Mouse (Mus musculus): Measurements from ENCODE around the gene Wnk1.
"Not testable (repeated sequence)": the region's sequence is repeated elsewhere in the genome, so short reads cannot be mapped to it uniquely, and the experiment has no call there.

Gene Wnk1

DNA sequence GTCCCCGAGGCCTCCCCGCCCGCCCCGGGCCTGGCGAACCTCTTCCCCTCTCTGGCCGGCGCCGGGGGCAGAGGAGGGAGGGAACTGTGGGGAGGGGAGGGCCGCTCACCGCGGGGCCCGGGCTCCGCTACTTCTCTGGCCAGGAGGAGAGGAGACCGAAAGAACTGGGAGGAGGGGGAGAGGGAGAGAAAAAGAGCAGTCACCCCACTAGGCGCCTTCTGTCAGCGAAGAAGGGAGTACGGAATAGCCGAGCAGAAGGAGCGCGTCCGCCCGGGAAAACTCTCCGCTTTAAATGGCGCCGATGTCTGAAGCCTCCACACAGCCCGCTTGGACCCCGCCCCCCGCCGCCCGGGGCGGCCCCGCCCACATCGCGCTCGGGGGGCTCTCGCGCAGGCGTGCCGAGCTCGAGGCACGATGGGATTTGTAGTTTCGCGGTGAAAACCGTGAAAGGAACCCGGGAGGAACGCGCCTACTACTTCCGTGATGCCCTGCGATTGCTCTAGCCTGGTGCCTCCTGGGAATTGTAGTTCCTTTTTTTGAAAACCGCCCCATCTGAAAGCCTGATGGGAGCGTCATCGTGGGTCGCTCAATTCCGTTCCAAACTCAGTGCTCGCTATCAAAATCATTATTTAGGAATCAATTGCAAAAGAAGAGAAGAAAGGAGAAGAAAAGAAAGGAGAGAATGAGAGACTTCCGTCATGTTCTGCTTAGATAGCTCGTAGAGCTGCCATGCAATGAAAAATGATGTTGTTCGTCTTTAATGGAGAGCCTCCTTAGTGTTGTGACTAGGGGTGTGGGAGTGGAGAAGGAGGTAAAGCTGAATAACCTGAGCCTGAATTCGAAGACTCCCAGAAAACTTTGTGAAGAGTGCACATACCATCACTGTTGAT lies at the start of gene Wnk1:
Gene Wnk1 (minus strand): TSS at position 307 of the 890 bp plus-strand sequence.
- DNase-seq, result peak; percentile 97

DNA sequence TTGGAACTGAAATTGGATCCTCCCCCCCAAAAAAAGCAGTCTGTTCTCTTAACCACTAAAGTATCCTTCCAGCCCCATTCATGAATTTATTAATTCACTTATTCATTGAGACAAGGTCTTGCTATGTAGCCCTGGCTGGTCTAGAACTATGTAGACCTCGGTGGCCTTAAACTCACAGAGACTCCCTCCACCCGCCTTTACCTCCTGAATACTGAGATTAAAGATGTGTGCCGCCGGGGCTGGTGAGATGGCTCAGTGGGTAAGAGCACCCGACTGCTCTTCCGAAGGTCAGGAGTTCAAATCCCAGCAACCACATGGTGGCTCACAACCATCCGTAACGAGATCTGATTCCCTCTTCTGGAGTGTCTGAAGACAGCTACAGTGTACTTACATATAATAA lies 48.6 kb upstream of the Wnk1 start:
- DNase-seq, result not testable (repeated sequence)

- DNase-seq, result no peak
Observed at GRCm38 (mm10) chr6:120085832-120086231, 47.4 kb upstream of the Wnk1 start.

DNA sequence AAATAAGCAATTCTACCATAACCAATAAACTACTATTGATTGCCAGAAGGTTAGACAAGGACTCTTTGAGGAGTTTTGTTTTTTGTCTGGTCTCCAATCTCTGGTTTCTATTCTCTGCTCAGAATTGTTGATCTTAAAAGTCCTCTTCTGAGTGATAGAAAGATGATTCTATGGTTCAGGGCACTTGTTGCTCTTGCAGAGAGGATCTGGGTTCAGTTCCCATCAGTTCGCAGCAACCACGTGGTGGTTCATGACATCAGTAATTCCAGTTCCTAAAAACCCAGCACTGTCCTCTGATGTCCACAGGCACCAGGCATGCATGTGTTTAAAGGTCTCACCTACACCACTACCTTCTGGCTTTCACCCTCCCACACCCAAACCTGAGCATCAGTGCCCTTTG lies 46.5 kb upstream of the Wnk1 start:
- DNase-seq, result no peak

DNA sequence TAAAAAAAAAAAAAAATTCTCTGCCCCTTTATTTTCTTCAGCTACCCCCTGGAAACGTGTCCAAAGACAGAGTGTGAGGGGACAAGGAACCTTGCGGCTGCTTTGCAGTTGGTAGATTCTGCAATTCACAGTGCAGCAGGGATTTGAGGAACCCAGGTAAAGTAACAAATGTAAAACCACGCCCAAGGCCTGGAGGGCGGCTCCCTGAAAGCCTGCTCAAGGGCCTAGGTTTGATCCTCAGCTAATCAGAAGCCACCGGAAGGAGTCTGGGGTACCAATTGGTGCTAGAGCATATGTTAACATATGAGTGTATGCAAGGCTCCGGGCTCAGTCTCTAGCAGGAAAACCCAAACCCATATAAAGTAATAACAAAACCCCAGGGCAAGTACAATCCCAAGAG lies 45.0 kb upstream of the Wnk1 start:
- no peak for DNase-seq

- DNase-seq, result no peak
Observed at GRCm38 (mm10) chr6:120082951-120083411, 44.5 kb upstream of the Wnk1 start.

DNA sequence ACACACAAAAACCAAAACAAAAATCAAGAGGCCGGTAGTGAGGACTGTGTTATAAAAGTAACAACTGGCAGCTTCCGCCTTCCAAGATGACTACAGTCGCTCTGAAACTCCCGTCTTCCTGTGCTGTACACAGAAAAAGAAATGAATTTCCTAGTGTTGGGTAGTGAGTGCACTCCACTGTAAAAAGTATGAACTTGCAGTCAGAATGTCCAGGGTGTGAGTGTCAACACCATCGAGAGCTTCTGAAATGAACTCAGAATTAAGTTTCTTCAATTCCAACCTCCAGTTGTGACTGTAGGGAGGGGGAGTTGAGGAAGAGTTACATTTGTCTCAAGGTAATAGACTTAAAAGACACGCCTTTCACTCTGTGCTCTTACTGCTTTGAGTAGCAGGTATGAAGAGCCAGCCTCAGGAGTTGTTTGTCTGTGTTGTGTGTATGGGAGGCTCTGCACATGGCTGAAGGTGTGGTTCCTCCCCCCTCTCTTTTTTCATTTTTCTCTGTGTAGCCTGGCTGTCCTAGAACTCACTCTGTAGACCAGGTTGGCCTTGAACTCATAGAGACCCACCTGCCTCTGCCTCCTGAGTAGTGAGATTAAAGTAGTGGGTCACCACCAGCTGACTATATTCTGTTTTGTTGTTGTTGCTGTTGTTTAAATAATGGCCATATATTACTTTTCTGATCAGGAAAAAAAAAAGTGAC lies 43.9 kb upstream of the Wnk1 start:
- DNase-seq, result no peak

DNA sequence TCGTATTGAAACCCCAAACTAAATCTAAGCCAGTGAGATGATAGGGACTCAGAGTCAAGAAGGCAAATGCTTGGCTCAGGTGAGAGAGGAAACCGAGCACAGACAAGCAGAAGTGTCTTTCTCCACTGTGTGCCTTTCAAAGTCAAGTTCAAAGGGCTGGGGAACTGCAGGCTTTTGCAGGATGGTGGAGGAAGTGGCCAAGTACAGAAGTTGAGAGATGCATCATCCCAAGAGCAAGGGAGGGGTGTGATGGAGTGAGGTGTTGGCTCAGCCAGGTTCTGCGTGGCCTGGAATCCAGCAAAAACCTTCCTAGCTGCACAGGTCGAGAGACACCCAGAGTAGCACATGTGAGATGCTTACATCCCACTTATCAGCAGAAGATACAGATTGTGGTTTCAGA lies 43.0 kb upstream of the Wnk1 start:
- DNase-seq, result no peak

GRCm38 (mm10) chr6:120079547-120079946 lies 41.1 kb upstream of the Wnk1 start:
- no peak for DNase-seq

GRCm38 (mm10) chr6:120076619-120077450 lies 38.4 kb upstream of the Wnk1 start:
- no peak for DNase-seq

DNA sequence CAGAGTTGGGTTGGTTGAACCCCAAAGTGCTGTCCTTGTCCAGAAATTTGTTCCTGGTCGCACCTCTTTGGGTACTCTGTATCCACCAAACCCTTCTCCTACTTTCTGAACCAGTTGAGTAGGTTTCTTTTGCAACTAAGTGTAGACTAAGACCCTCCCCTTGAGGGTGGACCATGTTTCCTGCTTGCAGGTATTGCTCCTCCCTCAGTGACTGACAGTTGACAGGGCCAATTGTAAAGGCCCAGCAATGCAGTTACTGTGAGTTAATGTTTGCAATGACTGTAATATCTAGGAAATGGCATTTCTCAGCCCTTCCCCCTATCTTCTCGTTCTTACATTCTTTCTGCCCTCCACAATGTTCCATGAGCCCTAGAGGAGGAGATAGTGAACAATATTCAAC lies 34.2 kb upstream of the Wnk1 start:
- no peak for DNase-seq

DNA sequence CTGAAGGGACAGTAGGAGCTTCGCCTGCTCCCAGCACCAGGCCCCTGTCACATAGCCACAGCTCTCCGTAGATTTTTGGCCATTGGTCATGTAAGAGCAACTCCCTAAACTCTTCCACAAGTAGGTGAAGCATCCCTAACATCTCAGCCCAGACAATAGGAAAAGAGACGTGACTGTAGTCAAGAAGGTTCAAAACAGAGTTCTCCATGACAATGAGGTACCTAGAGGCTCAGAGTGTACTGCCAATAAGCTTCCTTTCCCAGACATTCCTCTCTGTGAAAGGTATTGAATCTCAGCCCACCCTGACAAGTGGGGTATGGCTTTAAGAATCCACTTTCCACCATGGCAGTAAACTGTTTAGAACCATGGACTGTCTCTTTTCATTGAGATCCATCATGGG lies 31.1 kb upstream of the Wnk1 start:
- DNase-seq, result no peak

- DNase-seq, result no peak
Observed at GRCm38 (mm10) chr6:120065552-120066177, 27.2 kb upstream of the Wnk1 start.

DNA sequence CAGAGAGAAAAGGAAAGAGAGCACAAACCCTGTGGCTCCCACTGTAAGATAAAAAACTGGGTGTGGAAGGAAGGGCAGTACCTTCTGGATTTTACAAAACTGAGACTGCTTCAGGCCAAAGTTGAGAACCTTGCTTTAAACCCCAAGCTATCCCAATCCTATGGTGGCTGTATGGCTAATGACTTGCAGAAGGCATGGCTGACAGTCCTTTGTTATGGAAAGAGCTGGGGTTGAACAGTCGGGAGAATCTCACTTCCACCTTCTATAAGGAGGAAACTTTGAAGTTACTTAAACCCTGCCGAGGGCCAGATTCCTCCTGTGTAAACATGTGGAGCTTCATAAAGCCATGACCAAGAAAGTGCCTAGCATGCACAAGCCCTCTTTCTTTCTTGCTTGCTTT lies 26.2 kb upstream of the Wnk1 start:
- DNase-seq, result no peak

- no peak for DNase-seq
Observed at GRCm38 (mm10) chr6:120062934-120063333, 24.5 kb upstream of the Wnk1 start.

DNA sequence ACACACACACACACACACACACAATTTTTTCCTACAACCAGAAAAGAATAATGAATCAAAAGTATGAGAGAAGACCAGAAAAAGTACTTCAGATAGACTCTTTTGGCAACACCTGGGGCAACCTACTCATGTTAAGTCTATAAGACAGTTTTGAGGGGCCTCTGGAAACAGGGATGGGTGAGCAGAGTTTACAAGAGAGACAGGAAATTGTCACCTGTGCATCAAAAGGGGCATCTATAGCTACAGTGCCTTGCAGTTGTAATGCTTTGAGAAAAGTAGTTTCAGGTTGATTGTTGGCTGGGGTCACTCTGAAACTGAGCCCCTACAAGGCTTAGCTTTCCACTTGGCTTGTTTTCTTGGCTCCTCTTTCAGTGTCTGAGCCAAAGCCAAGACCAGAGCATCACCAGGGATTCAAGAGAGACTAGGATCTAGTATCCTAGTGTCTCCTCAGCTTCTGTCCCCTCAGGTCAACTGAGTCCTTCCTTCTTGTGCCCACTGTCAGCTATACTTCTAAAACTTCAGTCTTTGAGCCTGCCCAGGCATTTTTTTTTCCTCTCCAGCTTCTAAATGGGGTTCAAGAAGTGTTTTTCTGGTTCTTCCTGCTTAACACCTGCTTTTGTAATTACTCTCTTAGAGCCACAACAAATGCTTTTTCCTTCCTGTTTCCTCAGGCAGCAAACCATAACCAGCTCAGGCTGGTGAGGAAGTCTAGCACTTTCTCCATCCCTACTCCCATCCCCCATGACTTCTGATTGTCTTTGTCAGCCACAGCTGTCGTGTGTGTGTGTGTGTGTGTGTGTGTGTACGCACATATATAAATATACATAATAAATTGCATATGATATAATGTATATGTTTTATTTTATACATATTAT lies 17.4 kb upstream of the Wnk1 start:
- no peak for DNase-seq

- DNase-seq, result no peak
Observed at GRCm38 (mm10) chr6:120054412-120054811, 15.9 kb upstream of the Wnk1 start.

DNA sequence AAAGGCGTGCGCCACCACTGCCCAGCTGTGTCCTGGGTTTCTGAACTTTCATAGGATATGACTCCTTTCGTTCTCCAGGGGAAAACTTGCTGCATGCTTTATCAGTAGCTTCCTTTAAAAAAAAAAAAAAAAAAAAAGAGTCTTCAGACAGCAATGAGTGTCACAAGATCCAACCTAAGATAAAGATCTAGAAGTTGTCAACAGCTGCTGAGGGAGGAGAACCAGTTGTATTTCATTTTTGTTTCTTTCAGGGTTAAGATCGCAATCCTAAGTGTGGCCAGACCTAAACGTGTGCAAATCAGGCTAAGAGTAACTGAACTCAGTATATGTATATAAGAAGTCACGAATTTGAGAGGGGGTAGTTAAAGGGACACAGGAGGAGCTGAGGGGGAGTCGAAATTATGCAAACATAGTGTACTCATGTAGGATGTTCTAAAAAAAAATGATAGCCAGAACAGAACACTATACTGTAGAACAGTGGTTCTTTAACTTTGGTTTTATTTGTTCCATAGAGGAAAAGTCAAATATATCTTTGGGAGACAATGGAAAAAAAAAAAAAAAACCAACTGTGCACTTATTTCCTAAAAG lies 9.3 kb upstream of the Wnk1 start:
- DNase-seq, result no peak

DNA sequence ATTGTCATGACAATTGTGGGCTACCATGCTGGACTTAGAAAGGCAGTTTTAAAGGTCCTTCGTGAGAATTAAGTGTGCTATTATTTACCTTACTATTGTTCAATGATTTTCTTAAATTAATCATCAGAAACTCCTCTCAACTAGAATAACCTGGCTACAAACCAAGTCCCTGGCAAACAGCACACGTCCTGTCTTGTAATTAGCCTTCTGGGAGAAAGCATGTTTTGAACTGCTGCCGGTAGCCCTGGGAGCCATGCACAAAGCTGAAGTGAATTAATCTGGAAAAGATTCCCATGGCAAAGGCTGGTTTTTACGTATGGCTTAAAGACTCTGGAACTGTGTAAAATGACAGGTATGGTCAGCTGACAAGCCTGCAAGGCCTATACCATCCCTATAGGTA lies 6.9 kb upstream of the Wnk1 start:
- no peak for DNase-seq

DNA sequence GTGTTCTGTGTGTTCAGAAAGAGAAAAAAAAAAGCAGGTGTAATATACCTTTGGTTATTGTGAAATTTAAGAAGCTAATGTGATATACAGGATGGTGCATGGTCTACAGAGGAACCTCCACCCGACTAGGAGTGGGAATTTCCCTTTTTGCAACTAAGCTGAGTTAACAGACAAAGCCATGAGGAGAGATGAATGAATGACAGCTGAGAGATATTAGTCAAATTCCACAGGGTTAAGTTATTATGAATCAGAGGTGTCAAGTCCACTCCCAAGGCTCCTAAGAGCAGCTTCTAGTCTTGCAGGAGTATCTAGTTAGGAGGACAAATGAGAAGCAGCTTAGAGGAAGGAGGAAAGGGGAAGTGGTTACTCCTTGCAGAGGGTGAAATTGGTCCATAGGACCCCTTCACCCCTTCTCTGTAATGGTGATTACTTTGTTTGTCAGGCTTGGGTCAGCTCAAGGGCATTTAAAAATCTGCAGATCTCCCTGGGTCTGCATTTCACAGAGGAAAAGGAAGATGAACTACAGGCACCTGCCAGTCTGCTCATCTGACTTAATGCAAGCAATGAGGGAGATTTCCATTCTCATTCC lies 4.3 kb upstream of the Wnk1 start:
- no peak for DNase-seq

DNA sequence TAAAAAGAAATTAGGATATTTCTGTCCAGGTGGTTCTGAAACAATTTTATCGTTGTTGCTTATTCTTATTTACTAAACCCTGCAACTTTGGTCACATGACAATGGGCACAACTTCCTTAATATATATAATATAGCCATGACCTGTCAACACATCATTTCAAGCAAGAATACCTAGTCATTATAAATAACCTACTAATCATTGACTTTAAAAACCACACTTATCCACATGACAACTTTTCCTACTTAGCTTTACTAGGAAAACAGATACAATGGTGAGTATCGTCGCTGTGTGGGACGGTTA lies 2.0 kb upstream of the Wnk1 start:
- no peak for DNase-seq

Measured in cerebellum, adult 11 months (tissue).